Comparison of ENCODE assay signal across 8 mouse cellular contexts in the genomic region with DNA sequence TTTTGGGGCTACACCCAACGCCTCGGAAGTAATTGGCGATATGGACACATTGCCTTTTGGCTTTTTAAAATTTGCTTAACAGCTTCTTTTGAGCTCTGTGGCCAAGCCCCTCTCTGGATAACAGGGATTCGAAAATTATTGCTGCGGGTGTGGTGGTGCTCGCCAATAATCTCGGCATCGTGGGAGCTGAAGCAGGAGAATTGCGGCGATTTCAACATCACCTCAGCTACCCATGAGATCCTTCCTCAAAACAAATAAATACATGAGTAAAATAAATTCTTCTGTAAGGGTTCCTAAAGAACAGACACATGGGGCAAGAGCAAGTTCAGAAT. TPM values are rescaled to one million over a fixed set of nuclear protein-coding genes. Genes with fewer than 3 reads are reported as not detected.
DNase-seq lines count a peak whose midpoint lies in the region; ATAC-seq and TF ChIP-seq lines count a peak whose summit lies in the region.

No protein-coding gene starts in this region.

- no peak for TF ChIP-seq CTCF in cerebellum, adult 2 months (IDR thresholded peaks at IDR 0.05; ENCODE audit: borderline replicate concordance, insufficient read depth, low read depth, low read length)
- TF ChIP-seq CTCF in spleen, adult 2 months (IDR thresholded peaks at IDR 0.05; ENCODE audit: extremely low read depth, insufficient read depth, insufficient read length, insufficient replicate concordance), result no peak

- ATAC-seq in liver, embryonic 12.5 days, result no peak; the same call in 1 of the 2 replicates
- no peak for ATAC-seq in stomach, embryonic 16.5 days (ENCODE audit: insufficient read depth, low FRiP score)

- peak overlapping the region; percentile 69 for H3K4me3 ChIP-seq in cerebellum, adult 2 months (replicated peaks; ENCODE audit: insufficient read depth, low read depth, low read length)
- H3K4me3 ChIP-seq in spleen, adult 2 months (ENCODE audit: extremely low read depth, insufficient read depth, insufficient read length), result peak overlapping the region; percentile 90
- peak overlapping the region; percentile 80 for H3K4me3 ChIP-seq in liver, embryonic 12.5 days
- peak overlapping the region; percentile 98 for H3K4me3 ChIP-seq in stomach, embryonic 16.5 days (replicated peaks; ENCODE audit: low read length)

- TF ChIP-seq POLR2A in cerebellum, adult 2 months (IDR thresholded peaks at IDR 0.05; ENCODE audit: borderline replicate concordance, insufficient read depth, low read length), result no peak
- no peak; the same call in 1 of the 2 replicates for TF ChIP-seq POLR2A in spleen, adult 2 months (IDR thresholded peaks at IDR 0.05; ENCODE audit: low read depth, low read length)

- H3K9ac ChIP-seq in liver, embryonic 12.5 days, result peak overlapping the region; percentile 64
- H3K9ac ChIP-seq in stomach, embryonic 16.5 days (ENCODE audit: low read length), result peak overlapping the region; percentile 81

- peak overlapping the region; percentile 46; the same call in 1 of the 2 replicates for H3K27ac ChIP-seq in cerebellum, adult 2 months (ENCODE audit: insufficient read depth, low read length)
- peak overlapping the region; percentile 63 for H3K27ac ChIP-seq in spleen, adult 2 months (ENCODE audit: insufficient read depth, low read length)
- peak overlapping the region; percentile 88 for H3K27ac ChIP-seq in liver, embryonic 12.5 days
- H3K27ac ChIP-seq in stomach, embryonic 16.5 days (ENCODE audit: low read length), result peak overlapping the region; percentile 86

- WGBS in cerebellum, adult 2 months, result under 1% methylated on average over 10 of the region's 10 CpGs
- 1% methylated on average over 10 of the region's 10 CpGs for WGBS in spleen, adult 2 months
- under 1% methylated on average over 10 of the region's 10 CpGs for WGBS in liver, embryonic 12.5 days (ENCODE audit: insufficient replicate concordance)
- under 1% methylated on average over 10 of the region's 10 CpGs for WGBS in stomach, embryonic 16.5 days

- H3K36me3 ChIP-seq in spleen, adult 2 months (ENCODE audit: control insufficient read depth, insufficient read depth, low read length), result peaks cover 20% of the 10 kb centered on the region
- peaks cover 43% of the 10 kb centered on the region for H3K36me3 ChIP-seq in liver, embryonic 12.5 days
- peaks cover 28% of the 10 kb centered on the region for H3K36me3 ChIP-seq in stomach, embryonic 16.5 days (ENCODE audit: control insufficient read depth, insufficient read depth, low read length)

- no peaks in the 10 kb centered on the region for H3K9me3 ChIP-seq in liver, embryonic 12.5 days (replicated peaks)
- no peaks in the 10 kb centered on the region for H3K9me3 ChIP-seq in stomach, embryonic 16.5 days (replicated peaks; ENCODE audit: control insufficient read depth, low read length)

- peak overlapping the region; percentile 74 for H3K4me2 ChIP-seq in liver, embryonic 12.5 days
- H3K4me2 ChIP-seq in stomach, embryonic 16.5 days (ENCODE audit: low read depth, low read length), result peak overlapping the region; percentile 70

- no peaks in the 10 kb centered on the region for H3K4me1 ChIP-seq in cerebellum, adult 2 months (ENCODE audit: control insufficient read depth, insufficient read depth, low read length)
- peaks cover 7% of the 10 kb centered on the region; the same call in 1 of the 2 replicates for H3K4me1 ChIP-seq in spleen, adult 2 months (ENCODE audit: control insufficient read depth, insufficient read depth, insufficient read length)
- peaks cover 36% of the 10 kb centered on the region for H3K4me1 ChIP-seq in liver, embryonic 12.5 days
- peaks cover 14% of the 10 kb centered on the region for H3K4me1 ChIP-seq in stomach, embryonic 16.5 days (ENCODE audit: control insufficient read depth, insufficient read depth, low read length)

- DNase-seq in cerebellum, adult 2 months, result no peak
- DNase-seq in cerebellum, adult 11-12 months, result no peak
- no peak for DNase-seq in spleen, adult 2 months (ENCODE audit: low read depth in 1 of 2, low spot score in 2 of 2)
- no peak for DNase-seq in spleen, postnatal 10 days (ENCODE audit: low spot score in 2 of 2)
- DNase-seq in B cell, adult 2 months, result no peak
- no peak for DNase-seq in cerebellum, postnatal 36 days

- no peaks in the 10 kb centered on the region for H3K27me3 ChIP-seq in cerebellum, adult 2 months (ENCODE audit: control insufficient read depth, insufficient read depth, low read length)
- no peaks in the 10 kb centered on the region for H3K27me3 ChIP-seq in spleen, adult 2 months (ENCODE audit: control insufficient read depth, insufficient read depth, low read length)
- H3K27me3 ChIP-seq in liver, embryonic 12.5 days (replicated peaks), result no peaks in the 10 kb centered on the region; the same call in 1 of the 2 replicates
- no peaks in the 10 kb centered on the region for H3K27me3 ChIP-seq in stomach, embryonic 16.5 days (ENCODE audit: control insufficient read depth, insufficient read depth, low read length)

RNA-seq across cellular contexts. Expression of a gene that starts 0.3 kb away (rescaled TPM):
- 234 and 281 TPM in 2 replicates for polyA plus RNA-seq in cerebellum, adult 2 months (2012; rRNA removed)
- 96.9 and 98.1 TPM in 2 replicates for polyA plus RNA-seq in spleen, adult 2 months (2012; rRNA removed)
- polyA plus RNA-seq in liver, embryonic 12.5 days (2016; fragmentation: Nextera tagmentation; extraction: Ambion mirVana), result 462 and 473 TPM in 2 replicates
- 439 and 586 TPM in 2 replicates for polyA plus RNA-seq in stomach, embryonic 16.5 days (2015; fragmentation: Nextera tagmentation; extraction: Ambion mirVana)

RNA-seq across cellular contexts. Expression of a gene that starts 6.8 kb away (rescaled TPM):
- polyA plus RNA-seq in cerebellum, adult 2 months (2012; rRNA removed), result 0.80 and 0.81 TPM in 2 replicates
- polyA plus RNA-seq in spleen, adult 2 months (2012; rRNA removed), result not detected in 2 replicates
- not detected in 2 replicates for polyA plus RNA-seq in liver, embryonic 12.5 days (2016; fragmentation: Nextera tagmentation; extraction: Ambion mirVana)
- not detected in 2 replicates for polyA plus RNA-seq in stomach, embryonic 16.5 days (2015; fragmentation: Nextera tagmentation; extraction: Ambion mirVana)

RNA-seq across cellular contexts. Expression of a gene that starts 16.2 kb away (rescaled TPM):
- 17.2 and 17.7 TPM in 2 replicates for polyA plus RNA-seq in cerebellum, adult 2 months (2012; rRNA removed)
- 6.7 TPM in 2 replicates for polyA plus RNA-seq in spleen, adult 2 months (2012; rRNA removed)
- polyA plus RNA-seq in liver, embryonic 12.5 days (2016; fragmentation: Nextera tagmentation; extraction: Ambion mirVana), result 10.7 and 10.9 TPM in 2 replicates
- 15.0 and 16.3 TPM in 2 replicates for polyA plus RNA-seq in stomach, embryonic 16.5 days (2015; fragmentation: Nextera tagmentation; extraction: Ambion mirVana)

RNA-seq across cellular contexts. Expression of a gene that starts 16.3 kb away (rescaled TPM):
- 74.9 and 78.5 TPM in 2 replicates for polyA plus RNA-seq in cerebellum, adult 2 months (2012; rRNA removed)
- polyA plus RNA-seq in spleen, adult 2 months (2012; rRNA removed), result 69.4 and 75.2 TPM in 2 replicates
- 36.9 and 37.6 TPM in 2 replicates for polyA plus RNA-seq in liver, embryonic 12.5 days (2016; fragmentation: Nextera tagmentation; extraction: Ambion mirVana)
- polyA plus RNA-seq in stomach, embryonic 16.5 days (2015; fragmentation: Nextera tagmentation; extraction: Ambion mirVana), result 130 and 143 TPM in 2 replicates

RNA-seq across cellular contexts. Expression of a gene that starts 38.0 kb away (rescaled TPM):
- 47.4 and 49.5 TPM in 2 replicates for polyA plus RNA-seq in cerebellum, adult 2 months (2012; rRNA removed)
- polyA plus RNA-seq in spleen, adult 2 months (2012; rRNA removed), result 17.6 and 19.1 TPM in 2 replicates
- polyA plus RNA-seq in liver, embryonic 12.5 days (2016; fragmentation: Nextera tagmentation; extraction: Ambion mirVana), result 0.92 and 1.1 TPM in 2 replicates
- 1.2 and 1.4 TPM in 2 replicates for polyA plus RNA-seq in stomach, embryonic 16.5 days (2015; fragmentation: Nextera tagmentation; extraction: Ambion mirVana)
